In genomic region chr1:51690878-51691277, GRCm38 (mm10) we compare ENCODE assay signal across 14 mouse cellular contexts.
DNase-seq lines count a peak whose midpoint lies in the region.
"Had no signal": no experiment of that assay in that cellular context is flagged by ENCODE, and none has a peak within 500 bp of the region (broad histone marks: within the 10 kb centered on the region; RNA-seq: fewer than 3 reads in every experiment).

No protein-coding gene starts in this region.

- DNase-seq in heart, adult 11 months, result peak; percentile 97
- DNase-seq in heart, postnatal 25 days (ENCODE audit: low spot score), result no peak
- DNase-seq in heart, adult 9 months (ENCODE audit: low spot score in 2 of 2), result peak; percentile 22 to 38
- DNase-seq in heart, postnatal 10 days, result no peak
- DNase-seq in lung, postnatal 36 days, result peak; percentile 19
- DNase-seq in lung, postnatal 14 days, result no peak
- peak; percentile 30 for DNase-seq in skeletal muscle tissue, adult 2 months (ENCODE audit: low read depth, low spot score)
- no peak for DNase-seq in thymus, postnatal 10 days (ENCODE audit: low spot score in 2 of 2)
- DNase-seq: adrenal gland, adult 2 months; adrenal gland, postnatal 25 days; cerebellum, adult 2 months; cerebellum, postnatal 10 days; forebrain, postnatal 0 days; gastrocnemius, postnatal 10 days had no signal

- intact Hi-C loops in heart, postnatal 25 days (cut with DNase I), result no loop called here
- intact Hi-C loops in heart, postnatal 10 days (cut with DNase I), result no loop called here

Comparison
In these comparisons a context has a peak if more than half of its experiments do, and no peak if none do; other contexts are left out.
1. DNase-seq: peak in heart, adult 11 months (single experiment), heart, adult 9 months (2 of 2), lung, postnatal 36 days (single experiment) and skeletal muscle tissue, adult 2 months (single experiment); none in heart, postnatal 25 days (single experiment), heart, postnatal 10 days (0 of 2), lung, postnatal 14 days (single experiment) and thymus, postnatal 10 days (0 of 2).